Mouse (Mus musculus) urinary bladder, postnatal 14 days (tissue): ENCODE measurements around the gene Dnajb8.

Source experiments
- DNase-seq: peaks from one replicate; pipeline ENCODE4 v3.0.0; 2021; ENCODE audit warnings: low spot score

The Dnajb8 gene

DNA sequence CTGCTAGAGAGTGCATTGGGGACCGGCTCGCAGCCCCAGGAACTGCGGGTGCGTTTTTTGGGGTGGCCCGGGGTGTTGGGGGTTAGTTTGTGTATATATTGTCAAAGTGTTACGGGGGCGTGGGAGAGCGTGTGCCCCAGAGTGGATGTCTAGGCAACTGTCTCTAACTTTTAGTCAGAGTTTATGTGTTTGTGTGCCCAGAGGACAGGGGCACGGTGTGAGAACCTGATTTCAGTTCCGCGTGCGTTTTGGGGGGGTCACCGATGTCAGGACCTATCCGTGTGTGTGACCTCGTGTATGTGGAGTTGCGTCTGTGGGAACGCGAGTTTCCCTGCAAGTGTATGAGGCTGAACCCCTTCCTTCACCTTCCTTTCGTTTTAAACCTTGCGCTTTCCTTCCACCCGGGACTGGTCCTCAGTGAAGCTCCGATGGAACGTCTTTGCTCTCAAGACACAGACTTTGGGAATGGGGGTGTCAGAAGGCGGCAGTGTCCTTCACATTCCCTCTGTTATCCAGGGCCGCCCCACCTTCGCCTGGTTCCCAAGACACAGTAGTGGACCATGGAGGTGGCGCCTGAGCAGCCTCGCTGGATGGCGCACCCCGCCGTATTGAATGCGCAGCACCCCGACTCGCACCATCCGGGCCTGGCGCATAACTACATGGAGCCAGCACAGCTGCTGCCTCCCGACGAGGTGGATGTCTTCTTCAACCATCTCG, 22.9 kb upstream of the Dnajb8 start:
- peak; percentile 29 for DNase-seq

GRCm38 (mm10) chr6:88199718-88200692, 22.1 kb upstream of the Dnajb8 start:
- DNase-seq, result no peak

DNA sequence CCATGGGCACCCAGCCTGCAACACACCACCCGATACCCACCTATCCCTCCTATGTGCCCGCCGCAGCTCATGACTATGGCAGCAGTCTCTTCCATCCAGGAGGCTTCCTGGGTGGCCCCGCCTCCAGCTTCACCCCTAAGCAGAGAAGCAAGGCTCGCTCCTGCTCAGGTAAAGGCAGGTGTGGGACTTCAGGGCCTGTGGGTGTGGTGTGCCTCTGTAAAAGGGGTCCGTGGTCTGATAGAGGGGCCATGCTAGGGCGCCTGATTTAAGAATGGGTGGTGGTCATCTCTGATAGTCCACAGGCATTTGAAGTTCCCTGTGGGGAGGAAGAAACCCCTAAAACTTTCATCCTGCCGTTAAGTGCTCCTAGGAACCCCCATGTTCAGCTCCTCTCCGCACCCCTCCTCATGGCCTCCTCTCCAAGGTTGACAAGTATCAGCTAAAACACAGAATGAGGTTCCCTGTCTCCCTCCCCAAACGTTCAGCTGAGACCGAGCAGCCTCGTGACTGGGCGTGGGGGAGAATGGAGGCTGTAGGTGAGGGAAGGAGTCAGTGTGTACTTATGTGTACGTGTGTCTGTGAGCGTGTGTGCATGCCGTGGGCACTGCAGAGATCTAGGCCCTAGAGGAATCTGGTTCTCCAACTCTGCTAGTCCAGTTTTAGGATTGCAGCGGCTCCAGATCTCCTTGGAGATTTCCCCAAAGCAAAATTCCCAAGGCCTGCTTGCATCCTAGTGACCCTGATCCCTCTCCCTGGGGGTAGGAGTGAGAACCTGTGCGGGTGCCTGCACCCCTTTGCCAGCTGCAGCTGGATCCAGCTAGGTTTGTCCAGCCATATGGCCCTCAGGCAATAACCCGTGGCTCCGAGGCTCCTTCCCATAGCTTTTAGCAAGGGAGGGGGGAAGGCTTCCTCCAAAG, 21.1 kb upstream of the Dnajb8 start:
- peak; percentile 50 for DNase-seq

DNA sequence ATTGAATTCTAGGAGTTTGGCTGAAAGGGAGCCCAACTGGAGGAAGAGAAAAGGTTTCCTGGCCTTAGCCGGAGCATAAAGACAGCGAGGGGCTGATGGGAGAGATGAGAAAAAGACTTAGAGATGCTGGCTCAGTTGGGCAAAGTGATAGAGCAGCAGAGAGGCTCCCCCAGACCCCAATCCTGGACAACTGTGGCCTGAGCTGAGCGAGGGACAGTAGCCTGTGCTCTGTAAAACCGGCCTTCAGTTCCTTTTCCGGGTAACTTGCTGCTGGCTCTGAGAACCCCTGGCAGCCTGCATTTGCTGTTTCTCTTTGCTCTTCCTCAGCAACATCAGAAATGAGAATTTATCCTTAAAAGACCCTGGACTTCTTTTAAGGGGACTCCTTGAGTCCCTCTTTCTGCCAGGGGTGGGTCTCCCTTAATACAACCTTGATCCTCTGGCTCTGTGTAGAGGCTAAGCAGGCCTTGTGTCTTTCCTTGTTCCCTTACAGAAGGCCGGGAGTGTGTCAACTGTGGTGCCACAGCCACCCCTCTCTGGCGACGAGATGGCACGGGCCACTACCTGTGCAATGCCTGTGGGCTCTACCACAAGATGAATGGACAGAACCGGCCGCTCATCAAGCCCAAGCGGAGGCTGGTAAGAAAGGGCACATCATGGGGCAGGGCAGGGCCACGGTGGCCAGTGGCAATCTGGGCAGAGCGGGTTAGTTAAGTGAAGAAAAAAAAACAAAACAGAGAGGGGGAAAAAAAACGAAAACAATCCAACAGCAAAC, 20.0 kb upstream of the Dnajb8 start:
- DNase-seq, result no peak

- DNase-seq, result peak; percentile 69
These were observed 19.0 kb upstream of the Dnajb8 start for GRCm38 (mm10) chr6:88202921-88203690.

- no peak for DNase-seq
These were observed 18.2 kb upstream of the Dnajb8 start for GRCm38 (mm10) chr6:88203791-88204405.

DNA sequence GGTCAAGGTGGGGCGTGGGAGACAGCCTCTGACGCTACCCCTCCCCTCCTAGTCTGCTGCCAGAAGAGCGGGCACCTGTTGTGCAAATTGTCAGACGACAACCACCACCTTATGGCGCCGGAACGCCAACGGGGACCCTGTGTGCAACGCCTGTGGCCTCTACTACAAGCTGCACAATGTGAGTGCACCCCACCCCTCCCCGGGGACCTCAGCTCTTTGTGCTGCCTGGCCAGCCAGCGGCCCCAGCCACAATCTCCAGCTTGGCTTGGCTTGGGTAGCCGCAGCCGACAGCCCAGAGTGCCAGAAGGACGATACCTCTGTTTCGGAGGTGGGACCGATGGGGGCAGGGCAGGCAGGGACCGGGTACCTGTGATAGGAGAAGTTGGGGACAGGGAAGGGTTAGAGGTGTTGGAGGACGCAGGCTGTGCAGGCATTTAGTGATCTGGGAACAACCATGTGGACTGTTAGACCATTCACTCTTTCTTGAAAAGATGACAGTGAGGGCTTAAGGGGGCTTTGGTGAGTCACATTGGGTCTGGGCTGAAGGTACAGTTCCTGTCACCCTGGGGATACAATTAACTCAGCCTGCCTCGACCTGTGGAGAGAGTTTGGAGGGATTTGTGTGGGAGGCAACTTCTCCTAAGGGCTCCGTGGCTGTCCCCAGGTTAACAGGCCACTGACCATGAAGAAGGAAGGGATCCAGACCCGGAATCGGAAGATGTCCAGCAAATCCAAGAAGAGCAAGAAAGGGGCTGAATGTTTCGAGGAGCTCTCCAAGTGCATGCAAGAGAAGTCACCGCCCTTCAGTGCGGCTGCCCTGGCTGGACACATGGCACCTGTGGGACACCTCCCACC, 17.3 kb upstream of the Dnajb8 start:
- no peak for DNase-seq

GRCm38 (mm10) chr6:88205386-88205700, 16.7 kb upstream of the Dnajb8 start:
- peak; percentile 51 for DNase-seq

GRCm38 (mm10) chr6:88205937-88206336, 16.1 kb upstream of the Dnajb8 start:
- DNase-seq, result no peak

GRCm38 (mm10) chr6:88206566-88206965, 15.5 kb upstream of the Dnajb8 start:
- DNase-seq, result no peak

DNA sequence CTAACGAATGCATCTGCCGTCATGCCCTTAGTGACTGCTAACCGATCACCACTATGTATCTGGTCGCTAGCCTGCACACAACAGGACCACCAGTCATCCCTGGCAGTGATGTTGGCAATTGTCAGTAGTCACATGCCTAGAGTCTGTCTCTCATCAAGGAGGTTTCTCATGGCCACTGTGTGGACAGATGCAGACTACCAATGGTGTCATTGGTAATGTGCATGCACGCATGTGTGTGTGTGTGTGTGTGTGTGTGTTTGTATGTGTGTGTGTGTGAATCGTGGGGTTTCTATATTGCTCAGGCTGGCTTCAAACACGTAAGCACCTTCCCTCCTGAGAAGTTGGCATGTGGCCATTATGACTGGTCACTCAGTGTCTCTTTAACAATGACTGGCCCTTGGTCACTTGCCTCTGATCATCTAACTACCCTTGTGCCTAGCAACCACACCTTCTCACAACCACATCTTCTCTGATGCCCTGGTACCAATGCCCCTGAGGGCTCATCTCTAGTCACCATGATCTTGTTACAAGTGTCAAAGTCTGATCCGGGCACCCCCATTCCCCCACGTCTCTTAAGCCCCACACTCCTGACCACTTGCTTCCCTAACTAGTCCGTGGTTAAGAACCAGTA, 14.6 kb upstream of the Dnajb8 start:
- DNase-seq, result no peak

DNA sequence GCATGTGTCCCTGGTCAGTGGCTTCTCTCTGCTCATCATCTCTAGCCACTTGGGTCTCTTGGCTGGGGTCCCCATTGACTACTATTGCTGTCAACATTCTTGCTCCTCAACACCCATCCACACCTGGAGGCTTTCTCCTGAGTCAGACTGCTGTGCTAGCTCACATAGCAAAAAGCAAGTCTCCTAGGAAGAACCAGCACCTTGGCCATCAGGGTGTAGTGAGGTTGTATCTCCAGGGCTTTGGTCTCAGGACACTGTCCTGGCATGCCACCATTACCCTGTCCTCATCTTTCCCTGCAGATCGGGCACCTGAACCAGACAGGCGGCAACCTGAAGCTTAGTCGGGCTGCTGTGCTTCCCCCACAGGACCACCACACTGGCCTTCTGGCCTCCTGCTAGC, 13.7 kb upstream of the Dnajb8 start:
- no peak for DNase-seq

DNA sequence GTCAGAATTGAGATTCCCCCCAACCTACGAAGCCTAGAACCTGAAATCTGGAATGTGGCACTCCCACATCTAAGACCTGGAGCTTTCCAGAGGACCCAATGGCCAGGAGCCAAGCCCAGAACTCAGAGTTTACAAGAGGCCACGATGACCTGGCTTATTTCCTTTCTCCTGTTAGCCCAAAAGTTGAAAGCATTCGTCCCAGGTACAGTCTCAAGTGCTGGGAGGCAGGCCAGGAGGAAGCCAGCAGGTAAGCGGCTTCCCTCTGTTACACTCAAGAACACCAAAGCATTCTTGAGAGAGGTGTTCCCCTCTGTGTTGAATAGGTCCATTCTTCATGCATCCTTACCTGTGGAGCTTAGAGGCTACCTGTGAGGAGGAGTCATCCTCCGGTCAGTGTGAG, 12.6 kb upstream of the Dnajb8 start:
- DNase-seq, result no peak

- no peak for DNase-seq
These were observed 11.9 kb upstream of the Dnajb8 start for GRCm38 (mm10) chr6:88210182-88210581.

GRCm38 (mm10) chr6:88215797-88216196, 6.3 kb upstream of the Dnajb8 start:
- no peak for DNase-seq

GRCm38 (mm10) chr6:88216199-88216598, 5.9 kb upstream of the Dnajb8 start:
- DNase-seq, result no peak

DNA sequence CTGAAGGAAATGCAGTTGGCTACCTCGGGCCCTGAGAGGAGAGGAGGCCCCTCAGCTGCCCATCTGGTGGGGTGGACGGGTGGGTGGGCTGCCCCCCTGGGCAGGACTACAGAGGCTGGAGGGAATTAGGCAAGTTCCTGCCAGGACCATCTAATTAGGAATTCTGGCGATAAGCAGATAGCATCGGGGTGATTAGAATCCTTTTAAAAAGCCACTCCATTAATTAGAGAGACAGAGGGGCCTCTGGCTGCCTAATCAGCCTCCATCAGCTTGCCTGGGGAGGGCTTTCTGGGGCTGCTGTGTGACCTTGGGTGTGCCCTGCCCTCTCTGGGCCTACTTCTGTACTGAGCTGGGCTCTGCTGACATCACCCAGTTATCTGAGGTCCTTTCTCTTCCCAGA, 3.0 kb upstream of the Dnajb8 start:
- no peak for DNase-seq

DNA sequence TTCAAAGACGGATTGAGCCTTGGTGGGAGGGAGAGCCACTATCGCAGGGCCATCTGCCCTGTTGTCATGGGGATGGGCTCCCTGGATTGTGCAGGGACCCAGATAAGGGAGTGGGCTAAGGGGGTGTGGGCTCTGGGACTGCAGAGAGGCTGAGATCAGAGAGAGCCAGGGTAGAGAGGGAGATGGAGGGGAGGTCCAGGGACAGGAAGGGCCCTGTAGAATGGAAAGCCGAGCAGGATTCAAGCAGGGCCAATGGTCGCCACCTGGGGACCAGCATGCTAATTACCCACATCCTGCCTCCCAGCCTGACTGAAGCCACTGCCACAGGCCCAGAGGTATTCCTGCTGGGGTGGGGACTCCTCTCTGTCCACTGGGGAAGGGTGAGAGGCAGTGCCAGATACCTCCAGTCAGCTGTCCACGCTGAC, 4.5 kb downstream of the Dnajb8 start:
- no peak for DNase-seq

DNA sequence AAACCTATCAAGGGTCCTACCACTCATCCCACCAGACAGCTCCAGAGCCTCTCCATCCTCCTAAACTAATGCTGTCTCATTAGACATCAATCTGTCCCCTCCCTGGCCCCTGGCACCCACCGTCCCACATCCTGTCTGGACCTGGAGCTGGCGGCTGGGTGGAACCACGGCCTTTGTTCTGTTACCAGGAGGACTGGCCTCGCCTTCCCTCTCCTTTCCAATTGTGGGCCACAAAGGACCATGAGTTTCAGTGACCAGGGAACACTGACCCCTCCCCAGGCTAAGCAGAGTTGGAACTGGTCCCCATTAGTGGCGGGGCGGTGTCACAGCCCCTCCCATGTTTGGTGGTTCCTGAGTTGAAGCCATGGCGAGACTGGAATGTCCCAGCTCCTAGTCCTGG, 5.5 kb downstream of the Dnajb8 start:
- DNase-seq, result no peak
